Mouse (Mus musculus) bone marrow, adult 2 months (tissue): ENCODE measurements around the gene Cpped1.

Experiments
- CTCF ChIP-seq: fragments of 200-500 bp; IDR thresholded peaks from 2 replicates; pipeline ENCODE4 v1.5.1; 2011; ENCODE audit warnings: low read length, control low read depth; ENCODE audit not compliant: control insufficient read depth, insufficient read depth
- POLR2A ChIP-seq: fragments of 200-500 bp; IDR thresholded peaks from 2 replicates; pipeline ENCODE4 v1.6.1; 2011; ENCODE audit warnings: low read depth, mild to moderate bottlenecking, control low read depth, low read length, borderline replicate concordance; ENCODE audit not compliant: control insufficient read depth

GRCm38 (mm10) chr16:11902007-11902406, 7.2 kb downstream of the Cpped1 start:
- TF ChIP-seq CTCF (no peak), POLR2A (no peak)
